In genomic region chr14:89402568-89403339, GRCm38 (mm10) we compare ENCODE assay signal across 15 mouse cellular contexts.
DNase-seq lines count a peak whose midpoint lies in the region; ATAC-seq lines count a peak whose summit lies in the region.
"Had no signal": no experiment of that assay in that cellular context is flagged by ENCODE, and none has a peak within 500 bp of the region (broad histone marks: within the 10 kb centered on the region; RNA-seq: fewer than 3 reads in every experiment).

No protein-coding gene starts in this region.

- no peak overlapping the region for H3K4me3 ChIP-seq in hindbrain, embryonic 13.5 days
- no peak overlapping the region for H3K4me3 ChIP-seq in hindbrain, embryonic 12.5 days
- H3K4me3 ChIP-seq: liver, embryonic 13.5 days had no signal

- H3K4me1 ChIP-seq in hindbrain, embryonic 13.5 days (replicated peaks), result no peaks in the 10 kb centered on the region
- no peaks in the 10 kb centered on the region for H3K4me1 ChIP-seq in hindbrain, embryonic 12.5 days
- H3K4me1 ChIP-seq: liver, embryonic 13.5 days had no signal

- WGBS in hindbrain, embryonic 13.5 days, result 46% methylated on average over 3 of the region's 3 CpGs
- 54% methylated on average over 3 of the region's 3 CpGs for WGBS in hindbrain, embryonic 12.5 days

- DNase-seq in 3T3-L1 (ENCODE audit: low read depth, low spot score), result peak; percentile 34
- peak; percentile 60 for DNase-seq in A20 (ENCODE audit: low read depth, low spot score)
- peak; percentile 10 for DNase-seq in hindlimb bud, embryonic 11.5 days (ENCODE audit: extremely low spot score, low read depth, low spot score)
- DNase-seq in urinary bladder, adult 2 months (ENCODE audit: low spot score), result no peak
- no peak for DNase-seq in left cerebral cortex, adult 9 months (ENCODE audit: low spot score in 2 of 2)
- DNase-seq in urinary bladder, adult 18-20 months (ENCODE audit: low spot score in 2 of 2), result no peak
- DNase-seq: adrenal gland, postnatal 36 days; cerebellum, adult 11-12 months; gastrocnemius, postnatal 25 days; kidney, postnatal 10 days; liver, embryonic 13.5 days had no signal

- H3K36me3 ChIP-seq in hindbrain, embryonic 13.5 days, result no peaks in the 10 kb centered on the region
- H3K36me3 ChIP-seq in hindbrain, embryonic 12.5 days, result no peaks in the 10 kb centered on the region
- H3K36me3 ChIP-seq: liver, embryonic 13.5 days had no signal

- H3K4me2 ChIP-seq in hindbrain, embryonic 13.5 days, result no peak overlapping the region
- no peak overlapping the region for H3K4me2 ChIP-seq in hindbrain, embryonic 12.5 days (replicated peaks)
- H3K4me2 ChIP-seq: liver, embryonic 13.5 days had no signal

- H3K9me3 ChIP-seq in hindbrain, embryonic 13.5 days, result no peaks in the 10 kb centered on the region
- H3K9me3 ChIP-seq in hindbrain, embryonic 12.5 days (replicated peaks), result no peaks in the 10 kb centered on the region
- H3K9me3 ChIP-seq: liver, embryonic 13.5 days had no signal

- peak; percentile 39; the same call in 1 of the 2 replicates for ATAC-seq in hindbrain, embryonic 13.5 days (ENCODE audit: low FRiP score)
- no peak for ATAC-seq in hindbrain, embryonic 12.5 days (ENCODE audit: low FRiP score)
- ATAC-seq: inflammation-experienced regulatory T-cells, adult 6 months had no signal

- no peaks in the 10 kb centered on the region for H3K27me3 ChIP-seq in hindbrain, embryonic 13.5 days
- H3K27me3 ChIP-seq in hindbrain, embryonic 12.5 days, result no peaks in the 10 kb centered on the region
- H3K27me3 ChIP-seq: liver, embryonic 13.5 days had no signal

- no peak overlapping the region; the same call in 1 of the 2 replicates for H3K27ac ChIP-seq in hindbrain, embryonic 13.5 days
- H3K27ac ChIP-seq in hindbrain, embryonic 12.5 days, result no peak overlapping the region
- H3K27ac ChIP-seq: liver, embryonic 13.5 days; macrophage had no signal

- no peak overlapping the region for H3K9ac ChIP-seq in hindbrain, embryonic 13.5 days
- H3K9ac ChIP-seq in hindbrain, embryonic 12.5 days, result no peak overlapping the region
- H3K9ac ChIP-seq: liver, embryonic 13.5 days had no signal

Comparison
In these comparisons a context has a peak if more than half of its experiments do, and no peak if none do; other contexts are left out.
1. DNase-seq: peak in 3T3-L1 (single experiment), A20 (single experiment) and hindlimb bud, embryonic 11.5 days (single experiment); none in urinary bladder, adult 2 months (single experiment), left cerebral cortex, adult 9 months (0 of 2) and urinary bladder, adult 18-20 months (0 of 2).